Mouse (Mus musculus) cortical plate, adult 2 months (tissue): ENCODE data around the gene Ddx54.

Source experiments
- CTCF ChIP-seq: fragments of 200-500 bp; IDR thresholded peaks from 2 replicates; pipeline ENCODE4 v1.5.1; 2011; ENCODE audit warnings: mild to moderate bottlenecking, control low read depth, low read length; ENCODE audit not compliant: insufficient read depth; ENCODE audit errors: extremely low read depth
- POLR2A ChIP-seq: fragments of 200-500 bp; IDR thresholded peaks from 2 replicates; pipeline ENCODE4 v1.6.1; 2011; ENCODE audit warnings: mild to moderate bottlenecking, low read length, control low read depth; ENCODE audit not compliant: insufficient read depth; ENCODE audit errors: extremely low read depth

DNA sequence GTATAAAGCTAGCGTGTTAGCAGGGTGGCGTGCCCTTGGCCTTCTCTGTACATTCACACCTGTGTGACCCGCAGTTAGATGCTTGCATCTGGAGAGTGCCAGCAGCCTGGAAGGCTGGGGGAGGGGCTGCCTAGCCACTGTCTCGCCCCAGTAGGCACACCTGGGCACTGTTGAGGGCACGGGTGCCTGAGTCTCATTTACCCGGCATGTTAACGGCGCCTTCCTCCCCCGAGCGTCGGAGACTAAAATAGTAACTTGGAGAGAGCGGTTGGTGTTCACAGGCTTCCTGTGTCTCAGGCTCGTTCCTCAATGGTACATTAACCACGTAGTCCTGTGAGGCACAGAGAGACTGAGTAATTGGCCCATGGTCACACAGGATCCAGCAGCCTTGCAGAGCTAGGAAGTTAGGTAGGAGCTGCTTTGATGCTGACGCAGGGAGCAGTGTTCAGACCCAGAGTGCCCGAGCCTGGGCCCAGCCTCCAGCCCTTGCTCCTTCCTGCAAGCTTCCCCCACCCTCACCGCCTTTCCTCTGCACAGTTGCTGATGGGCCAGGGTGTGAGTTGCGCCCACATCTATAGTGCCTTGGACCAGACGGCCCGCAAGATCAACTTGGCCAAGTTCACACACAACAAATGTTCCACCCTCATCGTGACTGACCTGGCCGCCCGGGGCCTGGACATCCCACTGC lies 8.7 kb downstream of the Ddx54 start:
- TF ChIP-seq CTCF (no peak), POLR2A (no peak)
